Mouse (Mus musculus) CH12.LX (cell line): Measurements from ENCODE around the gene Ift22. TPM values are rescaled to one million over a fixed set of nuclear protein-coding genes. Genes with fewer than 3 reads are reported as not detected.

ENCODE experiments used
- DNase-seq: peaks from one replicate; pipeline ENCODE4 v3.0.0-alpha.2; 2013; ENCODE audit errors: extremely low read depth
- H3K27ac ChIP-seq: 2 replicates; pipeline ENCODE4 v1.5.1; 2012; ENCODE audit warnings: low read depth, mild to moderate bottlenecking, control low read depth, moderate library complexity; ENCODE audit not compliant: insufficient read depth
- H3K27me3 ChIP-seq: replicated peaks from 2 replicates; pipeline ENCODE3; 2012; ENCODE audit warnings: inconsistent platforms
- H3K36me3 ChIP-seq, 2 experiments: replicated peaks in 1 of 2; 2 replicates each; pipeline versions ENCODE3 to v1.6.1; 2012; ENCODE audit warnings: inconsistent platforms in 1 of 2, low read length in 1 of 2, mild to moderate bottlenecking in 1 of 2, mixed read lengths in 1 of 2, moderate library complexity in 1 of 2; ENCODE audit not compliant: control insufficient read depth in 1 of 2, insufficient read depth in 1 of 2
- H3K4me1 ChIP-seq, 2 experiments: 2 replicates each; pipeline ENCODE4 v1.6.1; 2012; ENCODE audit warnings: inconsistent platforms in 1 of 2, moderate library complexity in 1 of 2; ENCODE audit not compliant: insufficient read depth in 2 of 2, control insufficient read depth in 1 of 2
- H3K4me2 ChIP-seq: 2 replicates; pipeline ENCODE4 v1.6.1; 2012; ENCODE audit warnings: low read depth, mild to moderate bottlenecking, control low read depth; ENCODE audit not compliant: poor library complexity, insufficient read depth, severe bottlenecking
- H3K4me3 ChIP-seq, 3 experiments: fragments of 150-350 bp in 1 of 3; sonication (generic) in 1 of 3; replicated peaks in 1 of 3; 2 replicates each; pipeline versions ENCODE3 to v1.5.1; 2011 to 2012; ENCODE audit warnings: low read depth in 2 of 3, low read length in 2 of 3, mild to moderate bottlenecking in 2 of 3, moderate library complexity in 2 of 3, control low read depth in 1 of 3, improper control_type of control experiment in 1 of 3, inconsistent platforms in 1 of 3, mixed read lengths in 1 of 3; ENCODE audit not compliant: poor library complexity in 1 of 3
- H3K79me2 ChIP-seq: replicated peaks from 2 replicates; pipeline ENCODE4 v1.6.1; 2012; ENCODE audit warnings: mild to moderate bottlenecking, moderate library complexity; ENCODE audit not compliant: control insufficient read depth, poor library complexity, insufficient read depth, severe bottlenecking; ENCODE audit errors: extremely low read depth
- H3K9ac ChIP-seq: 2 replicates; pipeline ENCODE4 v1.6.1; 2012; ENCODE audit warnings: low read depth, mild to moderate bottlenecking, control low read depth, moderate library complexity; ENCODE audit not compliant: insufficient read depth
- H3K9me3 ChIP-seq: replicated peaks from 2 replicates; pipeline ENCODE3; 2012; ENCODE audit warnings: low read length, inconsistent platforms, mixed read lengths
- E2F4 ChIP-seq: IDR thresholded peaks from 2 replicates; pipeline ENCODE4 v1.6.1; 2011; ENCODE audit warnings: low read depth, low read length, improper control_type of control experiment; ENCODE audit not compliant: insufficient replicate concordance
- EP300 ChIP-seq: IDR thresholded peaks from 2 replicates; pipeline ENCODE4 v1.6.1; 2011; ENCODE audit warnings: low read length, improper control_type of control experiment
- ETS1 ChIP-seq: conservative IDR thresholded peaks from 2 replicates; pipeline ENCODE4 v1.6.1; 2012; ENCODE audit warnings: low read depth, mild to moderate bottlenecking, inconsistent platforms, low read length, improper control_type of control experiment, moderate library complexity
- GABPA ChIP-seq: IDR thresholded peaks from 2 replicates; pipeline ENCODE4 v1.6.1; 2012; ENCODE audit warnings: low read depth, low read length, improper control_type of control experiment, inconsistent platforms; ENCODE audit not compliant: insufficient replicate concordance
- JUND ChIP-seq: conservative IDR thresholded peaks from 2 replicates; pipeline ENCODE4 v1.6.1; 2011; ENCODE audit warnings: low read depth, low read length, improper control_type of control experiment
- KAT2A ChIP-seq: IDR thresholded peaks from 2 replicates; pipeline ENCODE4 v1.6.1; 2012; ENCODE audit warnings: low read length, improper control_type of control experiment, inconsistent platforms; ENCODE audit not compliant: insufficient replicate concordance
- MAFK ChIP-seq: IDR thresholded peaks from 2 replicates; pipeline ENCODE4 v1.6.1; 2011; ENCODE audit warnings: low read length, improper control_type of control experiment; ENCODE audit not compliant: insufficient replicate concordance
- MAZ ChIP-seq: IDR thresholded peaks from 2 replicates; pipeline ENCODE4 v1.6.1; 2012; ENCODE audit warnings: low read depth, mild to moderate bottlenecking, inconsistent platforms, low read length, improper control_type of control experiment, moderate library complexity
- NELFE ChIP-seq: IDR thresholded peaks from 2 replicates; pipeline ENCODE4 v1.6.1; 2011; ENCODE audit warnings: low read depth, low read length, improper control_type of control experiment
- RAD21 ChIP-seq: IDR thresholded peaks from 2 replicates; pipeline ENCODE4 v1.6.1; 2011; ENCODE audit warnings: low read depth, mild to moderate bottlenecking, low read length, improper control_type of control experiment, moderate library complexity
- TBP ChIP-seq: conservative IDR thresholded peaks from 2 replicates; pipeline ENCODE4 v1.6.1; 2011; ENCODE audit warnings: low read depth, low read length, improper control_type of control experiment
- TCF12 ChIP-seq: IDR thresholded peaks from 2 replicates; pipeline ENCODE4 v1.6.1; 2014; ENCODE audit warnings: low read depth, mild to moderate bottlenecking, inconsistent platforms, low read length, improper control_type of control experiment
- UBTF ChIP-seq: IDR thresholded peaks from 2 replicates; pipeline ENCODE4 v1.6.1; 2012; ENCODE audit warnings: low read depth, mild to moderate bottlenecking, inconsistent platforms, low read length, improper control_type of control experiment, moderate library complexity
- ZC3H11A ChIP-seq: IDR thresholded peaks from 2 replicates; pipeline ENCODE4 v1.6.1; 2012; ENCODE audit warnings: low read depth, mild to moderate bottlenecking, inconsistent platforms, low read length, improper control_type of control experiment
- ZMIZ1 ChIP-seq: IDR thresholded peaks from 2 replicates; pipeline ENCODE4 v1.6.1; 2012; ENCODE audit warnings: low read depth, mild to moderate bottlenecking, inconsistent platforms, low read length, improper control_type of control experiment
- ZNF384 ChIP-seq: IDR thresholded peaks from 2 replicates; pipeline ENCODE4 v1.6.1; 2012; ENCODE audit warnings: low read depth, low read length, improper control_type of control experiment, inconsistent platforms
- dilution Hi-C: fragments of 300-500 bp; cut with MboI; formaldehyde crosslinking; loops from 2 replicates; pipeline ENCODE4 v1.14.3; 2020; ENCODE audit warnings: low sequenced_read_pairs; ENCODE audit not compliant: extremely low pct_unique_long_range_greater_than_20kb, extremely low pct_ligation_motif_present
- in situ Hi-C: fragments of 300-500 bp; cut with MboI; formaldehyde crosslinking; loops from 3 replicates; pipeline ENCODE4 v1.14.3; 2019; ENCODE audit warnings: low sequenced_read_pairs, low pct_ligation_motif_present, low pct_unique_long_range_greater_than_20kb, mixed read lengths
- polyA plus RNA-seq: library from polyadenylated mRNA; unstranded; fragments of >175 nt; gene quantifications from 2 replicates; pipeline ENCODE4 v1.2.1, GENCODE M21; 2012; ENCODE audit warnings: low read depth; ENCODE audit not compliant: insufficient read length
- total RNA-seq, 2 experiments: library from RNA; depleted of rRNA; stranded (reverse); fragments of 300-350 nt in 1 of 2; fragments of >200 nt in 1 of 2; gene quantifications; 2 replicates each; pipeline ENCODE4 v1.2.3; 2012 to 2014

Gene Ift22
- total and polyA plus RNA-seq, 3 experiments, result 16.8 to 39.6 (median 18.5) TPM

DNA sequence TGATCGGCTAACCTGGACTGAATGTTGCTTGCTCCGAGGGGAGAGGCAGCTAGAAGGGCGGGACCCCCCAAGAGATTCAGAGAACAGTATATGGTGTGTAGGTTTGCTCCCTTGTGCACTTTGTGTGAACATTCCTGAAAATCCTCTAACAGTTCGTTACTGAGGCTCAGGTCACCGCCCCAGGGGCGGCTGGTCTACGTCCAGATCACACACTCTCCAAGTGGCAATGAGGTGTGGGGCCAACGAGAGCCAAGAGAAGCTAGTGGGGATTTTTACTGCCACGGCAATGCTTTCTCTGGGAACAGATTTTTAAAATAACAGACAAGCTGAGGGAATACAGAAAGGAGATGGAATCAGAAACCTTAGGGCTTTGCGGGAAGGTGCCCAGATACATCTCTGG lies 33.7 kb upstream of the Ift22 start:
- Histone ChIP-seq H3K27ac (no peak overlapping the region), H3K4me3 (no peak overlapping the region), H3K27me3 (peaks cover 56% of the 10 kb centered on the region), H3K79me2 (no peaks in the 10 kb centered on the region), H3K9me3 (no peaks in the 10 kb centered on the region), H3K4me1 (peaks cover 0 to 10% of the 10 kb centered on the region in 2 experiments; a peak in 2 of 4 replicates), H3K4me2 (no peak overlapping the region), H3K9ac (no peak overlapping the region), H3K36me3 (no peaks in the 10 kb centered on the region)
- dilution Hi-C loops, result no loop called here
- peak; percentile 10; the same call in 1 of the 2 replicates for TF ChIP-seq ZNF384
- no peak for TF ChIP-seq JUND
- in situ Hi-C loops, result no loop called here
- DNase-seq, result no peak

DNA sequence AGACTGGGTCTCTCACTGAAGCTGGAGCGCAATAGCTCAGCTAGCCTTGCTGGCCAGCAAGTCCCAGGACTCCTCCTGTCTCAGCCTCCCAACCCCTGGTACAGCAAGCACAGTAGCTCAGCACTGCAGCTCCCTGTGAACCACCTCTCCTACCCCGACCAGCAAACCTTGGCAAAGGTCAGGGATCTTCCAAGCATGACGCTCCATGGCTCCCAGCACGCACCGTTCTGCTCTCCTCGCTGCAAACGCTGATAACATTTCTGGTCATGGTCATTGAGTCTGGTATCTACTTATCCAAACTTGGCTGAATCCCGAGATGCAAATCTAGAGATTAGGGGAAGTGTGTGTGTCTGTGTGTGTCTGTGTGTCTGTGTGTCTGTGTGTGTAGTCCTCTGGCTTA lies 27.8 kb upstream of the Ift22 start:
- Histone ChIP-seq H3K4me1 (no peaks in the 10 kb centered on the region), H3K27ac (no peak overlapping the region), H3K4me3 (no peak overlapping the region), H3K36me3 (no peaks in the 10 kb centered on the region), H3K79me2 (no peaks in the 10 kb centered on the region), H3K9me3 (peaks cover 6% of the 10 kb centered on the region), H3K4me2 (no peak overlapping the region), H3K9ac (no peak overlapping the region), H3K27me3 (peaks cover 84% of the 10 kb centered on the region)
- dilution Hi-C loops, result no loop called here
- in situ Hi-C loops, result loop anchor here (5.0 kb wide), 1 partner anchor 88 kb away; no protein-coding TSS in a partner anchor
- no peak for DNase-seq
- TF ChIP-seq RAD21 (no peak), E2F4 (no peak), NELFE (no peak), UBTF (no peak), ZC3H11A (no peak), KAT2A (no peak), TBP (no peak), EP300 (no peak), ZNF384 (no peak), MAZ (no peak), TCF12 (no peak), MAFK (no peak), ETS1 (no peak), GABPA (no peak), ZMIZ1 (no peak)
